Mouse (Mus musculus): Measurements from ENCODE around the gene Arap1. TPM values are rescaled to one million over a fixed set of nuclear protein-coding genes. Genes with fewer than 3 reads are reported as not detected.
A peak's percentile ranks its signal among the peaks of the same experiment; 100 is the strongest.

Gene Arap1
- total and polyA plus RNA-seq, 2 experiments from 2014 or later, result 9.2 to 44.0 TPM

DNA sequence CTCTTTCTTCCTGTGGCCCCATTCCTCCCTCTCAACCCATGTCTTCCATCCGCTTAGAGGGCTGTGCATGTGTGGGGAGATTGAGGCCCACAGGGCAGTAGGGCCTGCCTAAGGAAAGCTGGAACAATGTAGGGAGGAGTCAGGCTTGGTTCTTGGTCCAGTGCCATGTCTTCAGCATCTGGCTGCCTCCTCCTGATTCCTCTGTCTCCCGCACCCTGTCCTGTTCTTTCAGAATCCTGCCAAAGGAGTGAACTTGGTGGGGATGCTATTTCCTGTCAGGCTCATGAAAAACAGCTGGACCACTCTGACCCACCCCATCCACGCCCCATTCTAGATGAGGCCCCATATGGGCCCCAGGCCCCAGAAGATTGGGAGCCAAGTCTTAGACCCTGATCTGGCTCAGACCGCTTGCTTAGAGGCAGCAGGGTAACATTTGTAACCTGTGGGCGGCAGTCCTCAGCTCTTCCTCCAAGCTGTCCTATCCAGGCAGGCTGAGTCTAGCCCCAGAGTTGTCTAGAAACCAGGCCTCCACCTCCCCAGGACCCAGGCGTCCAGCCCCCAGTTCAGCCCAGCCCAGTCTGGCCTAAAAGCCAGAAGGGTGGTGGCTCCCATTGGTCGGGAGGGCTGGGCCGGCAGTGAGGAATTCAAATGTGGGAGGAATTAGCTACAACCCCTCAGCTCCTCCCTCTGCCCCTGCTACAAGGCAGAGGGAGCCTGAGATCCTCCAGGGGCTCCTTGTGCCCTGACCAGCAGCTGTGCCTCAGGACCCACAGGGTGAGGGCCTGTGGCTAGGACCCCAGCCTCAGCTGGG, 46.0 kb downstream of the Arap1 start:
- H3K27ac ChIP-seq, result peak overlapping the region; percentile 32; the same call in 1 of the 2 replicates
- TF ChIP-seq CTCF (IDR thresholded peaks at IDR 0.05; ENCODE audit: low read depth), result no peak
- WGBS, result 47% methylated on average over 8 of the region's 8 CpGs
- 0 out of 2 replicates have a peak, but pooled peaks cover 4% of the 10 kb centered on the region for H3K36me3 ChIP-seq (ENCODE audit: insufficient read depth, low read length)
- H3K27me3 ChIP-seq (ENCODE audit: insufficient read depth, low read length), result no peaks in the 10 kb centered on the region
- peak; percentile 25 for ATAC-seq
- no peak overlapping the region for H3K4me3 ChIP-seq (ENCODE audit: low read length)
- H3K9ac ChIP-seq (replicated peaks; ENCODE audit: low read length), result no peak overlapping the region
- no peak overlapping the region; the same call in 1 of the 2 replicates for H3K4me2 ChIP-seq (ENCODE audit: low read depth, low read length)
- H3K9me3 ChIP-seq (ENCODE audit: low read length), result no peaks in the 10 kb centered on the region
- no peak for DNase-seq (ENCODE audit: low spot score)
- H3K4me1 ChIP-seq (ENCODE audit: insufficient read depth, low read length), result 0 out of 2 replicates have a peak, but pooled peaks cover 3% of the 10 kb centered on the region

DNA sequence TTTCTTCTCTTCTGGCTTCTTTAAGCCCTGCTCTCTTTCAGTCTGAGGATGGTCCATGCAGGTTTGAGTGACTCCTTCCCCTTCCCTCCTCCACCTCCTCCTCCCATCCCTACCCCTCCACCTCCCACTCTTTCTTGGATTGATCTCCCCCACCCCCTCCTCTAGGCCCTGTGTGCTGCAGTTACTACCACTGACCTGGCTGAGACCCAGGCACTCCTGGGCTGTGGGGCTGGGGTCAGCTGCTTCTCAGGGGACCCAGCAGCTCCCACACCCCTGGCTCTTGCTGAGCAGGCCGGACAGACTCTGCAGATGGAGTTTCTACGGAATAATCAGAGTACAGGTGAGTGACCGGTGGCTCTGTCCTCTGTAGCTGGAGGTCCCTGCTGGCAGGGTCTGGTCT, 46.7 kb downstream of the Arap1 start:
- Histone ChIP-seq H3K4me1 (ENCODE audit: insufficient read depth, low read length) (0 out of 2 replicates have a peak, but pooled peaks cover 3% of the 10 kb centered on the region), H3K27me3 (ENCODE audit: insufficient read depth, low read length) (no peaks in the 10 kb centered on the region), H3K9me3 (ENCODE audit: low read length) (no peaks in the 10 kb centered on the region), H3K9ac (replicated peaks; ENCODE audit: low read length) (no peak overlapping the region), H3K4me2 (ENCODE audit: low read depth, low read length) (no peak overlapping the region; the same call in 1 of the 2 replicates), H3K4me3 (ENCODE audit: low read length) (no peak overlapping the region), H3K36me3 (ENCODE audit: insufficient read depth, low read length) (0 out of 2 replicates have a peak, but pooled peaks cover 4% of the 10 kb centered on the region), H3K27ac (no peak overlapping the region)
- TF ChIP-seq CTCF (IDR thresholded peaks at IDR 0.05; ENCODE audit: low read depth), result no peak
- 75% methylated on average over 3 of the region's 3 CpGs for WGBS
- no peak for DNase-seq (ENCODE audit: low spot score)
- ATAC-seq, result no peak

DNA sequence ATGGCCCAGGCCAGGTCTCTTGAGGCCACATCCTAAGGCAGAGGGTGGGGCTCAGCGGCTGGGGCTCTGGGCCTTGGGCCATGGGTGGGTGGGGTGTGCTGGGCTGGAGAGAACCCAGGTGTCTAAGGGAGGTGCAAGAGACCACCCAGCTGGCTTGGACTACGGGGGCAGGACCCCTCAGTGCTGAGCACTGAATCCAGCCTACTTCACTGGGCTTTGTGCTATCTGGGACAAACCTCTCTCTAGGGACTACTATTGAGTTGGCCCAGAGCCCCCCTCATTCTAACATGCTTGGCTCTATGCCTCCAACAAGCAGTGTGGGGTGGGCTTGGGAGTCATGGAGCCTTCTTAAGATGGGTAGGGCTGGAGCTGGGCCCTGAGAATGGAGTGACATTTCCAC, 47.6 kb downstream of the Arap1 start:
- DNase-seq (ENCODE audit: low spot score) (no peak), ATAC-seq (no peak)
- H3K36me3 ChIP-seq (ENCODE audit: insufficient read depth, low read length), result peaks cover 3% of the 10 kb centered on the region; the same call in 1 of the 2 replicates
- H3K4me3 ChIP-seq (ENCODE audit: low read length), result no peak overlapping the region
- H3K27me3 ChIP-seq (ENCODE audit: insufficient read depth, low read length), result no peaks in the 10 kb centered on the region
- 0 out of 2 replicates have a peak, but pooled peaks cover 3% of the 10 kb centered on the region for H3K4me1 ChIP-seq (ENCODE audit: insufficient read depth, low read length)
- no peak overlapping the region for H3K4me2 ChIP-seq (ENCODE audit: low read depth, low read length)
- H3K27ac ChIP-seq, result no peak overlapping the region
- no peaks in the 10 kb centered on the region for H3K9me3 ChIP-seq (ENCODE audit: low read length)
- 64% methylated on average over 2 of the region's 2 CpGs for WGBS
- no peak for TF ChIP-seq CTCF (IDR thresholded peaks at IDR 0.05; ENCODE audit: low read depth)
- no peak overlapping the region for H3K9ac ChIP-seq (replicated peaks; ENCODE audit: low read length)

DNA sequence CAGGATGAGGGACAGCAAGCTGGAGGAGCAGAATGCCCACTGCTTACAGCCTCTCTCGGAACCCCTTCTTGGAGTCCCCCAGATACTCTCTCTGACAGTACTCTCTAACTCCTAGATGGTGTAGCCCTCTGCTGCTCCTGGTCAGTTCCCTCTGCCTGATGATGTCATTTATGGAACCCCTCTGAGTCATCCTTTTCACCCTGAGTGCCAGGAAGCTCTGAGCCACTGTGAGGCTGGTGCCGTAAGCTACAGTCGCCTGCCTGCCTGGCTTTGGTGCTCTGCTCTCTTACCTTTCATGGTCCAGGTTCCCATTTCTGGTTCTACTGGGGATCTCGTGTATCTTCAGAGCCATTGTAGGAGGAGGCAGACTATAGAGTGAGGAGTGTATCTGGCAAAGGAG, 49.3 kb downstream of the Arap1 start:
- Histone ChIP-seq H3K4me1 (ENCODE audit: insufficient read depth, low read length) (0 out of 2 replicates have a peak, but pooled peaks cover 3% of the 10 kb centered on the region), H3K9ac (replicated peaks; ENCODE audit: low read length) (no peak overlapping the region), H3K36me3 (ENCODE audit: insufficient read depth, low read length) (peaks cover 9% of the 10 kb centered on the region; the same call in 1 of the 2 replicates), H3K9me3 (ENCODE audit: low read length) (no peaks in the 10 kb centered on the region), H3K4me3 (ENCODE audit: low read length) (no peak overlapping the region), H3K27me3 (ENCODE audit: insufficient read depth, low read length) (no peaks in the 10 kb centered on the region), H3K27ac (no peak overlapping the region), H3K4me2 (ENCODE audit: low read depth, low read length) (no peak overlapping the region)
- no peak for TF ChIP-seq CTCF (IDR thresholded peaks at IDR 0.05; ENCODE audit: low read depth)
- WGBS, result 90% methylated on average over 4 of the region's 4 CpGs
- no peak for DNase-seq (ENCODE audit: low spot score)
- no peak for ATAC-seq

DNA sequence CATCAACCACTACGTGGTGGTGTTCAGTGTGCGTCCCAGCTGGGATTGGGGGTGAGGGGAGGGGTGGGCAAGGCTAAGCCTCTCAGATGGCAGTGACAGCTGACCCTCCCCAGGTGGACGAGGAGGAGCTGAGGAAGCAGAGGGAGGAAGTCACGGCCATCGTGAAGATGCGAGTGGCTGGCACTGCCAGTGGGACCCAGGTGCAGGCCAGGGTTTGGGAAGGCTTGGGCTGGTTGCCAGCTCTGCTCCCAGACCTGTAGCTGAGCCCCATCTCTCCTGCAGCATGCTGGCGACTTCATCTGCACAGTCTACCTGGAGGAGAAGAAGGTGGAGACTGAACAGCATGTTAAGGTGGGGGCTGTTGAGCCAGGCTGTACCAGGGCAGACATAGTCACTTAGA, 53.6 kb downstream of the Arap1 start:
- ATAC-seq (no peak), DNase-seq (ENCODE audit: low spot score) (no peak)
- H3K4me2 ChIP-seq (ENCODE audit: low read depth, low read length), result no peak overlapping the region
- no peaks in the 10 kb centered on the region for H3K9me3 ChIP-seq (ENCODE audit: low read length)
- no peaks in the 10 kb centered on the region for H3K27me3 ChIP-seq (ENCODE audit: insufficient read depth, low read length)
- no peak overlapping the region for H3K4me3 ChIP-seq (ENCODE audit: low read length)
- H3K9ac ChIP-seq (replicated peaks; ENCODE audit: low read length), result no peak overlapping the region
- H3K27ac ChIP-seq, result no peak overlapping the region
- peaks cover 9% of the 10 kb centered on the region; the same call in 1 of the 2 replicates for H3K36me3 ChIP-seq (ENCODE audit: insufficient read depth, low read length)
- H3K4me1 ChIP-seq (ENCODE audit: insufficient read depth, low read length), result no peaks in the 10 kb centered on the region
- TF ChIP-seq CTCF (IDR thresholded peaks at IDR 0.05; ENCODE audit: low read depth), result no peak
- 68% methylated on average over 7 of the region's 7 CpGs for WGBS

DNA sequence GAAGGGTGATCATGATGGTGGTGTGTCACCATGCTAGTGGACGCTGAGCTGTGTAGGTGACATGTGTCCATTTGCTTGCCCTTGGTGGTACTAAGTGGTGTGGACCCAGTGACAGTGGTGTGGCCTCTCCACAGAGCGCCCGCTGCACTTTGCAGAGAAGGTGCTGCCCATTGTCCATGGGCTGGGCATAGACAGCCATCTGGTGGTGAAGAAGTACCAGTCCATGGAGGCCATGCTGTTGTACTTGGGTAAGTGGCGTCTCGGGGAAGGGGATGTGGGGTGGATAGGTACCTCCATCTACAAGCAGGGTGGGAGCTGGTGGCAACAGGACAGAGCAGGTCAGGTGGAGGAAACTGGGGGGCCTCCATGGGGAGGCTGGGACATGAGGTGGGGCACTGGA, 56.0 kb downstream of the Arap1 start:
- H3K4me1 ChIP-seq (ENCODE audit: insufficient read depth, low read length), result no peaks in the 10 kb centered on the region
- H3K36me3 ChIP-seq (ENCODE audit: insufficient read depth, low read length), result peaks cover 9% of the 10 kb centered on the region; the same call in 1 of the 2 replicates
- no peaks in the 10 kb centered on the region for H3K27me3 ChIP-seq (ENCODE audit: insufficient read depth, low read length)
- peak; percentile 50 for TF ChIP-seq CTCF (IDR thresholded peaks at IDR 0.05; ENCODE audit: low read depth)
- no peak for DNase-seq (ENCODE audit: low spot score)
- H3K4me2 ChIP-seq (ENCODE audit: low read depth, low read length), result no peak overlapping the region
- H3K27ac ChIP-seq, result no peak overlapping the region
- no peaks in the 10 kb centered on the region for H3K9me3 ChIP-seq (ENCODE audit: low read length)
- ATAC-seq, result no peak
- no peak overlapping the region for H3K4me3 ChIP-seq (ENCODE audit: low read length)
- no peak overlapping the region for H3K9ac ChIP-seq (replicated peaks; ENCODE audit: low read length)
- 94% methylated on average over 5 of the region's 5 CpGs for WGBS

Measured in hindbrain, postnatal 0 days (tissue).